Mouse (Mus musculus) forebrain, embryonic 16.5 days (tissue): ENCODE data around the gene Foxn2. TPM values are rescaled to one million over a fixed set of nuclear protein-coding genes. Genes with fewer than 3 reads are reported as not detected.

Experiments used
- ATAC-seq: fragments of 200-750 bp; cut with Nextera tagmentation; 2 replicates; pipeline ENCODE4 v1.8.0; 2017; ENCODE audit warnings: mild to moderate bottlenecking, moderate library complexity
- H3K27ac ChIP-seq: fragments of 300-500 bp; sonication (generic); 2 replicates; pipeline ENCODE4 v1.5.1; 2014; ENCODE audit warnings: low read length, control low read depth
- H3K27me3 ChIP-seq: fragments of 300-500 bp; sonication (generic); replicated peaks from 2 replicates; pipeline ENCODE4 v1.6.1; 2014; ENCODE audit warnings: low read length; ENCODE audit not compliant: control insufficient read depth, insufficient read depth
- H3K36me3 ChIP-seq: fragments of 300-500 bp; sonication (generic); 2 replicates; pipeline ENCODE4 v1.6.1; 2014; ENCODE audit not compliant: control insufficient read depth, insufficient read depth
- H3K4me1 ChIP-seq: fragments of 300-500 bp; sonication (generic); replicated peaks from 2 replicates; pipeline ENCODE4 v1.6.1; 2014; ENCODE audit warnings: low read length; ENCODE audit not compliant: control insufficient read depth, insufficient read depth
- H3K4me2 ChIP-seq: fragments of 300-500 bp; sonication (generic); 2 replicates; pipeline ENCODE4 v1.6.1; 2014; ENCODE audit warnings: mild to moderate bottlenecking, low read length, control low read depth
- H3K4me3 ChIP-seq: fragments of 300-500 bp; sonication (generic); replicated peaks from 2 replicates; pipeline ENCODE4 v1.5.1; 2014; ENCODE audit warnings: mild to moderate bottlenecking, low read length, control low read depth
- H3K9ac ChIP-seq: fragments of 300-500 bp; sonication (generic); replicated peaks from 2 replicates; pipeline ENCODE4 v1.6.1; 2014; ENCODE audit warnings: low read depth, low read length, control low read depth
- H3K9me3 ChIP-seq: fragments of 300-500 bp; sonication (generic); 2 replicates; pipeline ENCODE4 v1.6.1; 2016; ENCODE audit warnings: low read length; ENCODE audit not compliant: control insufficient read depth
- WGBS: fragments of 180-500 bp; shearing (Covaris S2); extraction: QIAGEN DNeasy Blood & Tissue Kit; methylation state at CpG from one replicate; pipeline ENCODE4 v1.1.7; 2014; 5-methylcytosine and 5-hydroxymethylcytosine counted together
- polyA plus RNA-seq: library from polyadenylated mRNA; unstranded; fragments of >200 nt; fragmentation: Nextera tagmentation; extraction: Ambion mirVana; gene quantifications from 2 replicates; pipeline ENCODE4 v1.2.1, GENCODE M21; 2015

The Foxn2 gene
- polyA plus RNA-seq, 1 experiment from 2014 or later = 11.6 TPM

DNA sequence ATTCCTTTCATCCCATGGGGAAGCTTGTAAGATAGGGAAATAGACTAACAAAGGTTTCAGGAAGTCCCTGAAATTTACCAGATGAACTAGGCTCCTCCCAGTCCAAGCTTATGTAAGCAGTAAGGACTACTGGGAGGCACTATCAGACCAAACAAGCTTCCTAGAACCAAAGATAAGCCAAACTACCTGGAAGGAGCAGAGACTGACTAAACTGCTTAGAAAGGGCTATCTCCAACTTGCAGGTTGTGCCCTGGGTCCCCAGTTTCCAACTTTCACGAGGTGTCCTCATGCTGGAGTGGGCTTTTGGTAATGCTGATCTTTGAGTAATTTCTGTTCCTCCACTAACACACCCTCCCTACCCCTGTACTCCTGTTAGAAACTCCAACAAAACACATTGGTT is 3.1 kb upstream of the Foxn2 start:
- no peaks in the 10 kb centered on the region for H3K4me1 ChIP-seq
- no peak overlapping the region for H3K4me2 ChIP-seq
- 90% methylated on average over 1 of the region's 1 CpGs for WGBS
- no peaks in the 10 kb centered on the region for H3K27me3 ChIP-seq
- H3K4me3 ChIP-seq = no peak overlapping the region
- ATAC-seq = no peak
- H3K9me3 ChIP-seq = no peaks in the 10 kb centered on the region
- no peak overlapping the region for H3K9ac ChIP-seq
- H3K27ac ChIP-seq = no peak overlapping the region
- no peaks in the 10 kb centered on the region for H3K36me3 ChIP-seq

- no peaks in the 10 kb centered on the region for H3K27me3 ChIP-seq
- H3K4me2 ChIP-seq = peak overlapping the region; percentile 60
- H3K4me3 ChIP-seq = peak overlapping the region; percentile 93; the same call in 1 of the 2 replicates
- H3K36me3 ChIP-seq = no peaks in the 10 kb centered on the region
- 81% methylated on average over 12 of the region's 12 CpGs for WGBS
- no peaks in the 10 kb centered on the region for H3K9me3 ChIP-seq
- no peak overlapping the region for H3K27ac ChIP-seq
- ATAC-seq = no peak
- no peak overlapping the region for H3K9ac ChIP-seq
- no peaks in the 10 kb centered on the region for H3K4me1 ChIP-seq
Observed at GRCm38 (mm10) chr17:88439536-88440050, 918 bp upstream of the Foxn2 start.

DNA sequence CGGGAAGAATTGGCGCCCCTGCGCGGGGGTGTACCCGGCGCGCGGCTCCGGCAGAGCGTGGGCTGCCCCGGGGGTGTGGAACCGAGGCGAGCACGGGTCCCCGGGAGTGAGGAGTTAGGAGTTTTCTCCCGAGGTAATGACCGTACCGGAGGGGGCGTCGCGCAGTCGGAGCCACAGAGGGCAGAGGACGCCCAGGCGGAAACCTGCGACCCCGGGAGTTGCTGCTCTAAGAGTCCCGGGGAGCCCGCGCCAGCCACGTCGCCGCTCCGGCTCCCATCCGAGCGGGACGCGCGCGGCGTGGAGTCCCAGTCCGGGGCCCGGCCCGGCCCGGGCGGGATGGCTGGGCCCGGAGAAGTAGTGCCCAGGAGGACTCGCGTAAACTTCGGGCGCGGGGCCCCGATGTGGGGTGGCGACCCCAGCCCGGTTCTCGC is 505 bp downstream of the Foxn2 start:
- Histone ChIP-seq H3K9ac (peak overlapping the region; percentile 84), H3K36me3 (no peaks in the 10 kb centered on the region), H3K27me3 (no peaks in the 10 kb centered on the region), H3K4me2 (peak overlapping the region; percentile 89), H3K9me3 (no peaks in the 10 kb centered on the region), H3K27ac (peak overlapping the region; percentile 90), H3K4me3 (peak overlapping the region; percentile 93), H3K4me1 (no peaks in the 10 kb centered on the region)
- WGBS = under 1% methylated on average over 54 of the region's 55 CpGs
- ATAC-seq = peak; percentile 56

GRCm38 (mm10) chr17:88441432-88442174 is 1.1 kb downstream of the Foxn2 start:
- Histone ChIP-seq H3K9ac (peak overlapping the region; percentile 84), H3K36me3 (no peaks in the 10 kb centered on the region), H3K4me1 (no peaks in the 10 kb centered on the region), H3K4me2 (peak overlapping the region; percentile 89), H3K27ac (peak overlapping the region; percentile 90), H3K4me3 (peak overlapping the region; percentile 93), H3K9me3 (no peaks in the 10 kb centered on the region), H3K27me3 (no peaks in the 10 kb centered on the region)
- peak; percentile 26 for ATAC-seq
- under 1% methylated on average over 43 of the region's 48 CpGs for WGBS

DNA sequence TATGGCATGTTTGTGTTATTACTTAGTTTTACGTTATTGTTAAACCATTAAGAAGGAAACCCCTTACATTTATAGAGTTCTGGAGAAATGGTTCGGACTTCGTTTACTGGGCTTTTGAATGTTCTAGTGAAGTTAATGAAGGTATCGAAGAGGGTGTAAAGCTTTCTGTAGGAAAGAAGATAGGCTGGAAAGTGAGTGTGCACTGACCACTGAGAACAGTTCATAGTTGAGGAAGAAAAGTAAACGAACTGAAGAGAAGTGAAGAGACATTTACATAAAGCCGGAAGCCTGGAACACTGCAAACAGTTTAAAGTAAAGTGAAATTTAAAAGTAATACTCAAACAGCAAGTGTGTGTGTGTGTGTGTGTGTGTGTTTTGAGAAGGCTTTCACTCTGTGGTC is 2.1 kb downstream of the Foxn2 start:
- no peak for ATAC-seq
- 63% methylated on average over 6 of the region's 6 CpGs for WGBS
- no peaks in the 10 kb centered on the region for H3K4me1 ChIP-seq
- no peak overlapping the region for H3K4me2 ChIP-seq
- H3K9me3 ChIP-seq = no peaks in the 10 kb centered on the region
- H3K9ac ChIP-seq = no peak overlapping the region
- no peaks in the 10 kb centered on the region for H3K27me3 ChIP-seq
- H3K4me3 ChIP-seq = no peak overlapping the region
- no peaks in the 10 kb centered on the region for H3K36me3 ChIP-seq
- H3K27ac ChIP-seq = no peak overlapping the region

DNA sequence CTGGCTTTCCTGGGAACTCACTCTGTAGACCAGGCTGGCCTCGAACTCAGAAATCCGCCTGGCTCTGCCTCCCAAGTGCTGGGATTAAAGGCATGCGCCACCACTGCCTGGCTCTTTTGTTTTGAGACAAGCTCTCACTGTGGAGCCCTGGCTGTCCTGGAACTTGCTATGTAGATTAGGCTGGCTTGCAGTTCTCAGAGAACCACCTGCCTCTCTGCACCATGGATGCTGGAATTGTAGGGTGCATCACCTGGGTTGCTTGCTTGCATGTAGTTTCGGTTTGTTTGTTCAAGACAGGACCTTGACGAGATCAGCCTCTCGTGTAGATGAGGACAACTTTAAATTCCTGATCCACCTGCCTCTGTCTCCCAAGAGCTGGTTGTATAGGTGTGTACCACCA is 2.7 kb downstream of the Foxn2 start:
- Histone ChIP-seq H3K4me1 (no peaks in the 10 kb centered on the region), H3K9me3 (no peaks in the 10 kb centered on the region), H3K27me3 (no peaks in the 10 kb centered on the region), H3K4me2 (no peak overlapping the region), H3K4me3 (no peak overlapping the region), H3K9ac (no peak overlapping the region), H3K36me3 (no peaks in the 10 kb centered on the region), H3K27ac (no peak overlapping the region)
- ATAC-seq = no peak
- 86% methylated on average over 6 of the region's 6 CpGs for WGBS

- ATAC-seq = no peak
- Histone ChIP-seq H3K27ac (no peak overlapping the region), H3K27me3 (no peaks in the 10 kb centered on the region), H3K4me1 (no peaks in the 10 kb centered on the region), H3K4me2 (no peak overlapping the region), H3K36me3 (peaks cover 2% of the 10 kb centered on the region; the same call in 1 of the 2 replicates), H3K4me3 (no peak overlapping the region), H3K9me3 (no peaks in the 10 kb centered on the region), H3K9ac (no peak overlapping the region)
- WGBS = 92% methylated on average over 3 of the region's 3 CpGs
Observed at GRCm38 (mm10) chr17:88458079-88458478, 17.6 kb downstream of the Foxn2 start.

DNA sequence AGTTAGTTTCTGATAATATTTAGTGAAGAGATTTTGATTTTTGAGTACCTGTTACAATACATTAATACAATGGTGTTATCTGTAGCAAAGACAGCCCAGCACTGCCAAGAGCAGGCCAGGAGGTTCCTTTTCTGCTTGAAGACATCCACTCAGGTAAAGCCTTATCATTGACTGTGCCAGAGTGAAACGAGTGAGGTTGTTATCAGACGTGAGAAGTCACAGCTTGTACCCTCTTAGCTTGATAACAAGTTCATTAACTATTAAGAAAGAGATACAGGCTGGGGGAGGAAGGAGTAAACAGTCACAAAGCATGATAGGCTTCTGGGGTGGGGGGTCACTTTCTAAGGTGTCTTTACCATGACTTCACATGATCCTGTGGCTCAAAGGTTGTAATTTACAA is 19.0 kb downstream of the Foxn2 start:
- H3K4me2 ChIP-seq = no peak overlapping the region
- no peaks in the 10 kb centered on the region for H3K4me1 ChIP-seq
- no peak overlapping the region for H3K9ac ChIP-seq
- no peak for ATAC-seq
- H3K4me3 ChIP-seq = no peak overlapping the region
- 65% methylated on average over 2 of the region's 2 CpGs for WGBS
- H3K27me3 ChIP-seq = no peaks in the 10 kb centered on the region
- H3K36me3 ChIP-seq = peaks cover 2% of the 10 kb centered on the region; the same call in 1 of the 2 replicates
- H3K9me3 ChIP-seq = no peaks in the 10 kb centered on the region
- no peak overlapping the region for H3K27ac ChIP-seq

DNA sequence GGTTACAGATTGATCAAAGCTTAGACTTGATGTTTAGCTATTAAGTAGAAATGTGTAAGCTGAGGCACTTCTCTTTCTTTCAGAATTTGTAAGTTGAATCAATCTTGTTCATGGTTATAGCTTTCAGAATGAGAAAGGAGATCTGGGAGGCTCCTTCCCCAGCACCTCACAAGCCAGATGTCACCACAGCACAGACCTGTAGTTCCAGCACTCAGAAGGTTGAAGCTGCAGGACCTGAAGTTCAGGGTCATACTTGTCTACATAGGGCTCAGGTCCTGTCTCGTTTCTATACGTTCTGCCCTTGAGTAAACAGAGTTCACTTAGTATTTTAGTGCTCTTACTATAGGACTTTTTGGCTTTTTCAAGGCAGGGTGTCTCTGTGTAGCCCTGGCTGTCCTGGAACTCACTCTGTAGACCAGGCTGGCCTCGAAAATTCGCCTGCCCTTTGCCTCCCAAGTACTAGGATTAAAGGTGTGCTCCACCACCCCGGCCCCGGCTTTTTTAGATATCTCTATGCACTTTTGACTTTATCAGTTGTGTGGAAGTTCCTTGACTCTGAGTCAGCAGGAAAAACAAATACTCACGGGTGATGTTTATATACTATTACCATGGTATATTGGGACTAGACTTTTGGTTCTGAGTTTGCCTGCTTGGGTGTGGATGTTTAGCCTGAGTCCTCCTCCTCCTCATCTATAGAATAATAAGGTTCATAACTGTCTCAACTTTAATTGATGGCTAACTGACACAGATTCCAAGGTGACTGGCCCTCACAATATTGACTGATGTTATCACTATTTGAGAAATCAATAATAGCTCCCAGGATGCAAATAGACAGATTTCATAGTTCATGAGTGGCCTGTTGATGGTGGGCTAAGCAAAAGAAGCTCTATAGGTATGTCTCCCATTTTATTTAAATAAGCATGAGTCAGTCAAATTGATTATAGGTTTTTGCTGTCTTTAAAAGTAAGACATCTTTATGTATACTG is 19.7 kb downstream of the Foxn2 start:
- no peak for ATAC-seq
- 94% methylated on average over 7 of the region's 7 CpGs for WGBS

More for the DNA sequence above, 19.7 kb downstream of the Foxn2 start:
- H3K27me3 ChIP-seq = no peaks in the 10 kb centered on the region
- no peak overlapping the region for H3K4me2 ChIP-seq
- no peak overlapping the region for H3K4me3 ChIP-seq
- no peak overlapping the region for H3K27ac ChIP-seq
- H3K9me3 ChIP-seq = no peaks in the 10 kb centered on the region
- H3K9ac ChIP-seq = no peak overlapping the region
- no peaks in the 10 kb centered on the region for H3K4me1 ChIP-seq
- H3K36me3 ChIP-seq = peaks cover 2% of the 10 kb centered on the region; the same call in 1 of the 2 replicates
